Mouse (Mus musculus) testis, adult 10 weeks (tissue): ENCODE measurements around the gene Cox7b2. TPM values are rescaled to one million over a fixed set of nuclear protein-coding genes. Genes with fewer than 3 reads are reported as not detected.

Experiments
- polyA plus RNA-seq: library from polyadenylated mRNA; stranded (reverse); fragments of 350-450 nt; fragmentation: Illumina TruSeq; extraction: RNeasy Lipid Tissue Mini Kit (QIAGEN cat#74804); gene quantifications from one replicate; pipeline ENCODE4 v1.2.3, GENCODE M21; 2014; ENCODE audit warnings: low read depth, low replicate concordance

Cox7b2 gene
- 1,263 TPM for polyA plus RNA-seq

DNA sequence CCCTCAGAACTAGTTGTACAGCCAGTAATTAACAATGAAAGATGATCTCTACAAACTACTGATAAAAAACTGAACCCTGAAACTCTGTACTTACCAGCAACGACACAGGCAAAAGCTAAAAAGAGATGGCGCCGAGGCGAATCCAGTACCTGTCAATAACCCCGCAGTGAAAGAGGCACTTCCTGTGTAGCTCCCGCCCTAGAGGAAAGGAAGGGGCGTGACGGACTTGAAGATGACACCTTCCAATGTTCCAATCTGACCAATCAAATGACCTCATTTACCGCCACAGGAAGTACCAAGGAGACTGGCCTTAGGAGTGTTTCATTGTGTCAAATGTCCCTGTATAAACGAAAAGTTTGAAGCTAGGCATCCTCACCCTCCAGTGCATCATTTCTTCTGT, at the start of gene Cox7b2:
Cox7b2 (minus strand) TSS at position 127 of the 400 bp plus-strand sequence.

Other genes starting within 250 kb of the Cox7b2 start
- 0.45 TPM for gene Gabrb1, start 109.9 kb upstream of the Cox7b2 start, polyA plus RNA-seq
- gene Gabra4, start 110.1 kb upstream of the Cox7b2 start, polyA plus RNA-seq: 1.0 TPM